In the genomic region with DNA sequence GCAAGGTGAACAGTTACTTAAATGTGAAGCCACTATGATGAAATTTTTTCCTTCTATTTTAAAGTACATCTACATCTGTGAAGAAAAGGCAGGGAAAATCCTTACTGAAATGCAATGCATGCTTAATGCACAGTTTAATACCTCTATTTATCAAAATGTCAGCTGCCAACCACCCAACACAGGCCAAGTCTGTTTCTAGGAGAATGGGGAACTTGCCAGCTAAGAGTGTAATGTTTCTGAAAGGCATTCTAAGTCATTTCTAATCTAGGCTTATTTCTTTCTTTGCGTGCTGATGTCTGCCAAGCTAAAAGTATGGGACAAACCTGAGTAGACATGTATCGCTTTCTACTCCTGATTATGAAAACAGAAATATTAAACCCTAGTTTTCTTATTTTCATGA, we compare ENCODE assay signal across 26 mouse cellular contexts.
DNase-seq lines count a peak whose midpoint lies in the region; ATAC-seq and TF ChIP-seq lines count a peak whose summit lies in the region.
"Had no signal": no experiment of that assay in that cellular context is flagged by ENCODE, and none has a peak within 500 bp of the region (broad histone marks: within the 10 kb centered on the region; RNA-seq: fewer than 3 reads in every experiment).

No protein-coding gene starts in this region.

- no peak overlapping the region for H3K27ac ChIP-seq in forebrain, postnatal 0 days (ENCODE audit: low read depth, low read length)
- H3K27ac ChIP-seq in forebrain, embryonic 10.5 days = no peak overlapping the region
- no peak overlapping the region for H3K27ac ChIP-seq in limb, embryonic 15.5 days
- H3K27ac ChIP-seq: embryonic facial prominence, embryonic 13.5 days; forebrain, embryonic 12.5 days; heart, adult 2 months; heart, embryonic 10.5 days; heart, embryonic 13.5 days; hindbrain, embryonic 14.5 days; hindbrain, postnatal 0 days had no signal

- H3K27me3 ChIP-seq in forebrain, postnatal 0 days (ENCODE audit: insufficient read depth, low read length) = no peaks in the 10 kb centered on the region
- no peaks in the 10 kb centered on the region for H3K27me3 ChIP-seq in forebrain, embryonic 10.5 days (ENCODE audit: poor library complexity, severe bottlenecking)
- H3K27me3 ChIP-seq in limb, embryonic 15.5 days = no peaks in the 10 kb centered on the region
- H3K27me3 ChIP-seq: embryonic facial prominence, embryonic 13.5 days; forebrain, embryonic 12.5 days; heart, embryonic 13.5 days had no signal

- TF ChIP-seq CTCF in forebrain, postnatal 0 days (IDR thresholded peaks at IDR 0.05; ENCODE audit: low read depth) = no peak
- no peak for TF ChIP-seq CTCF in brain, embryonic 14.5 days (IDR thresholded peaks at IDR 0.05; ENCODE audit: borderline replicate concordance, extremely low read depth, insufficient read depth, insufficient read length)

- peak; percentile 3 to 10 for DNase-seq in cerebellum, postnatal 10 days
- DNase-seq in cerebellum, postnatal 25 days = no peak
- peak; percentile 4 for DNase-seq in forebrain, postnatal 0 days
- no peak for DNase-seq in forebrain, embryonic 10.5 days (ENCODE audit: extremely low spot score, low spot score)
- peak; percentile 64 for DNase-seq in brain, embryonic 14.5 days (ENCODE audit: low read depth)
- DNase-seq in liver = no peak
- DNase-seq: adrenal gland, postnatal 10 days; adrenal gland, postnatal 36 days; cerebellum, adult 11-12 months; cerebellum, adult 8-10 months; cerebellum, postnatal 14 days; gastrocnemius, postnatal 25 days; heart, adult 2 months; heart, postnatal 14 days; heart, postnatal 4 days had no signal

- H3K4me2 ChIP-seq in forebrain, postnatal 0 days (ENCODE audit: low read depth) = no peak overlapping the region
- no peak overlapping the region for H3K4me2 ChIP-seq in limb, embryonic 15.5 days
- H3K4me2 ChIP-seq: embryonic facial prominence, embryonic 13.5 days; forebrain, embryonic 12.5 days; heart, embryonic 13.5 days; hindbrain, embryonic 14.5 days had no signal

- TF ChIP-seq POLR2A in brain, embryonic 14.5 days (IDR thresholded peaks at IDR 0.05; ENCODE audit: borderline replicate concordance, extremely low read depth, insufficient read depth, insufficient read length, poor library complexity, severe bottlenecking) = no peak

- no peaks in the 10 kb centered on the region for H3K9me3 ChIP-seq in forebrain, postnatal 0 days (ENCODE audit: low read length)
- no peaks in the 10 kb centered on the region for H3K9me3 ChIP-seq in forebrain, embryonic 10.5 days
- H3K9me3 ChIP-seq in limb, embryonic 15.5 days = no peaks in the 10 kb centered on the region
- H3K9me3 ChIP-seq: embryonic facial prominence, embryonic 13.5 days; forebrain, embryonic 12.5 days; heart, embryonic 10.5 days; heart, embryonic 13.5 days had no signal

- no peaks in the 10 kb centered on the region for H3K4me1 ChIP-seq in forebrain, postnatal 0 days (ENCODE audit: insufficient read depth)
- no peaks in the 10 kb centered on the region for H3K4me1 ChIP-seq in forebrain, embryonic 10.5 days
- no peaks in the 10 kb centered on the region for H3K4me1 ChIP-seq in limb, embryonic 15.5 days
- H3K4me1 ChIP-seq: embryonic facial prominence, embryonic 13.5 days; forebrain, embryonic 12.5 days; heart, embryonic 10.5 days; heart, embryonic 13.5 days had no signal

- 71% methylated on average over 2 of the region's 2 CpGs for WGBS in forebrain, postnatal 0 days
- WGBS in forebrain, embryonic 10.5 days = 98% methylated on average over 2 of the region's 2 CpGs
- 67% methylated on average over 2 of the region's 2 CpGs for WGBS in limb, embryonic 15.5 days

- no peak for ATAC-seq in forebrain, postnatal 0 days
- 0 out of 2 replicates have a peak, but pooled peaks have one; percentile 24 for ATAC-seq in limb, embryonic 15.5 days (ENCODE audit: insufficient number of reproducible peaks, low FRiP score, low TSS enrichment, low read depth)
- no peak for ATAC-seq in megakaryocyte progenitor cell, adult 5-6 weeks (replicated peaks; ENCODE audit: poor library complexity)
- ATAC-seq: hindbrain, postnatal 0 days; inflammation-experienced regulatory T-cells, adult 6 months; intestine, embryonic 16.5 days; Patski had no signal

- H3K9ac ChIP-seq in forebrain, postnatal 0 days = no peak overlapping the region
- no peak overlapping the region for H3K9ac ChIP-seq in limb, embryonic 15.5 days
- H3K9ac ChIP-seq: embryonic facial prominence, embryonic 13.5 days; forebrain, embryonic 12.5 days; heart, embryonic 13.5 days; hindbrain, embryonic 14.5 days had no signal

- no peaks in the 10 kb centered on the region for H3K36me3 ChIP-seq in forebrain, postnatal 0 days (ENCODE audit: insufficient read depth)
- H3K36me3 ChIP-seq in forebrain, embryonic 10.5 days (replicated peaks) = no peaks in the 10 kb centered on the region
- H3K36me3 ChIP-seq in limb, embryonic 15.5 days = no peaks in the 10 kb centered on the region
- H3K36me3 ChIP-seq: embryonic facial prominence, embryonic 13.5 days; forebrain, embryonic 12.5 days; heart, embryonic 10.5 days; heart, embryonic 13.5 days had no signal

- no peak overlapping the region for H3K4me3 ChIP-seq in forebrain, postnatal 0 days (ENCODE audit: low read depth, low read length)
- no peak overlapping the region for H3K4me3 ChIP-seq in forebrain, embryonic 10.5 days
- H3K4me3 ChIP-seq in limb, embryonic 15.5 days = no peak overlapping the region
- H3K4me3 ChIP-seq: embryonic facial prominence, embryonic 13.5 days; forebrain, embryonic 12.5 days; heart, adult 2 months; heart, embryonic 10.5 days; heart, embryonic 13.5 days had no signal

Comparison
In these comparisons a context has a peak if more than half of its experiments do, and no peak if none do; other contexts are left out.
1. DNase-seq: peak in cerebellum, postnatal 10 days (2 of 2), forebrain, postnatal 0 days (single experiment) and brain, embryonic 14.5 days (single experiment); none in cerebellum, postnatal 25 days (0 of 2), forebrain, embryonic 10.5 days (single experiment) and liver (single experiment).